Mouse (Mus musculus): ENCODE measurements around the gene Dnajb4. TPM values are rescaled to one million over a fixed set of nuclear protein-coding genes. Genes with fewer than 3 reads are reported as not detected.

Gene Dnajb4
- total RNA-seq, 2 experiments from 2014 or later = 45.4 to 48.2 TPM

- intact Hi-C loops (cut with DNase I; ENCODE audit: low total_unique reads) = no loop called here
- no peak for DNase-seq
Observed at GRCm38 (mm10) chr3:152186106-152186505, 24.0 kb downstream of the Dnajb4 start.

- intact Hi-C loops (cut with DNase I; ENCODE audit: low total_unique reads) = no loop called here
- no peak for DNase-seq
Observed at GRCm38 (mm10) chr3:152183522-152183921, 26.6 kb downstream of the Dnajb4 start.

DNA sequence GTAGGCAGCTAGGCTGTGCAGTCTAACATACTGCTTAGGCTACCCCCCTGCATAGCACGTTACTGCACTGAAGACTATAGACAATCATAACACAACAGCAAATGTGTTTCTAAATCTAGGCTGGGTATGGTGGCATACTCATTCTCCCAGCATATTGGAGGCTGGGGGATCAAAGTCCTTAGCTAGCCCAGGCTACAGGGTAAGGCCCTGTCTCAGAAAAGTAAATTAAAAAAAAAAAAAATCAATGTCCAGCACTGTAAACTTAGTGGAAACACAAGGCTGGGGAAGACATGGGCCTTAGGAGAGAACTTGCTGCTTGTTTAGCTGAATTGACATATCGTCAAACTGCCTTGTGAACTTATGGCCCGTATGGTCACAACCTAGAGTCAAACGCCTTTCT is 29.5 kb downstream of the Dnajb4 start:
- intact Hi-C loops (cut with DNase I; ENCODE audit: low total_unique reads) = no loop called here
- DNase-seq = no peak

GRCm38 (mm10) chr3:152179285-152179684 is 30.8 kb downstream of the Dnajb4 start:
- intact Hi-C loops (cut with DNase I; ENCODE audit: low total_unique reads) = no loop called here
- no peak for DNase-seq

DNA sequence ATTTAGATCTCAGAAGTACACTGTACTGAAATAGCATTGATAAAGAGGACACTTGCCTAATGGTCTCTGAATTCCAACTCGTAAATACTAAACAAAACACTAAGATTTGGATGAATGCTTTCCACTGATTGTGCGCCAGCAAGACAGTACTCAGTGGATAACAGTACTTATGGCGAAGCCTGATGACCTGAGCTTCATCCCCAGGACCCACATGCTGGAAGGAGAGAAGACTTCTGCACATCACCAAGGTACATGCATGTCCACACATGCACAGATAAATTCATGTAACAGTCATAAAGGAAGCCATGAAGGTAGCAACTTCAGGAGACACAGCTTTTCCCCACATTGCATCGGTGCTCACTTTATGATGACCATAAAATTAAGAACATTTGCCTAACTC is 31.3 kb downstream of the Dnajb4 start:
- intact Hi-C loops (cut with DNase I; ENCODE audit: low total_unique reads) = no loop called here
- no peak for DNase-seq

DNA sequence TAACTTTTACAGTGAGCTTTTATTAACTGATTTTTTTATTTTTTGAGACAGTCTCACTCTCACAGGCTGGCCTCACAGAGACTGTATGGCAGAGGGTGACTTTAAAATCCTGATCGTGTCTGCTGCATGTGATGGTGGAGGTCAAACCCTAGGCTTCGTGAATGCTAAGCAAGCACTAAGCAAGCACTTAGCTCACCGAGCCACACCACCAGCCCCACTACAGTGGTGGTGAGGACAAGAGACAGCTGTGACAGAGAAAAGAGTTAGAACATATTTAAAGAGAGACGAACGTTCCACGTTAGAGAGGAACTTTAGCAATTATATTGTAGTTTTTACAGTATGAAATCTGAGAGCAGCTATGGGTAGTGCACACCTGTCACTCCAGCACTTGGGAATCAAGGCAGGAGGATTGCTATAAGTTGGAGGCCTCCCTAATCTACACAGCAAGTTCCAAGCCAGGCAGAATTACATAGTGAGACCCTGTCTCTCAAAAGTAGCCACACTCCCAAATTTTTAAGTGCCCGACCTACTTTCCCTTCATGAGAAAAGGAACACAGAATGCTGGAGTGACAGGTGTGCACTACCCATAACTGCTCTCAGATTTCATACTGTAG is 37.7 kb downstream of the Dnajb4 start:
- intact Hi-C loops (cut with DNase I; ENCODE audit: low total_unique reads) = no loop called here
- DNase-seq = no peak

DNA sequence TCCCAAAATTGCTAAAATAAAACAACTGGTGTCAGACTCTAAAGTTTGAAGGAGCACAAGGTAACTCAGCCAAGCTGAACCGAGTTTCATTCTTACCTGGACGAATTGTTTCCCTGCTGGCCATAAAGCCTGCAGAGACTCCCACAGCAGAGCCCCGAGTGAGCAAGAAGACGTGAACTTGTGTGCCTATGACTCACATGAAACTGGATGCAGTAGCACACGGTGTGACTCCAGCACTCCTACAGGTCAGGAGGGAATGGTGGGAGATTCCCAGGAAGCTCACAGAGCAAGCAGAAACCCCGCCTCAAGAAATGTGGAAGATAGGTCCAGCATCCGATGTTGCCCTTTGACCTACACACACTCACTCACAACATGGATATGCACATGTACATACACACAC is 38.2 kb downstream of the Dnajb4 start:
- no peak for DNase-seq
- intact Hi-C loops (cut with DNase I; ENCODE audit: low total_unique reads) = no loop called here

- intact Hi-C loops (cut with DNase I; ENCODE audit: low total_unique reads) = no loop called here
- DNase-seq = no peak
Observed at GRCm38 (mm10) chr3:152171236-152171635, 38.9 kb downstream of the Dnajb4 start.

GRCm38 (mm10) chr3:152170407-152170806 is 39.7 kb downstream of the Dnajb4 start:
- DNase-seq = no peak
- intact Hi-C loops (cut with DNase I; ENCODE audit: low total_unique reads) = no loop called here

DNA sequence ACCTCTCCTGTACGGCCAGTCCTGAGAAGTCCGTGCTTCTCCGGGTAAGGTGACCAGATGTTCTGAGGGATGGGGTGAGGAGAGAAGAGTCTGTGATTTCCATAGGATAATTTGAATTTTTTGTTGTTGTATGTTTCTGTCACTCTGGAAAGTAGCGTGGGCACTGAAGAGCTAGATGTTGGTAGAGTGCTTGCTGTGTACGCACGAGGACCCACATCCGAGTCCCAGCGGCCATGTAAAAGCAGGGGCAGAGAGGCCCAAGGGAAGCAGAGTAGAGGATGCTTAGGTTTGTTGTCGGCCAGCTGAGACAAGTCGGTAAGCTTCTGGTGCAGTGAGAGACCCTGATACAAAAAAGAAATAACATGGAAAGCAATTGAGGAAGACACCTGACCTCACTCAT is 42.1 kb downstream of the Dnajb4 start:
- intact Hi-C loops (cut with DNase I; ENCODE audit: low total_unique reads) = no loop called here
- no peak for DNase-seq

GRCm38 (mm10) chr3:152166699-152167451 is 43.2 kb downstream of the Dnajb4 start:
- DNase-seq = no peak
- intact Hi-C loops (cut with DNase I; ENCODE audit: low total_unique reads) = no loop called here

DNA sequence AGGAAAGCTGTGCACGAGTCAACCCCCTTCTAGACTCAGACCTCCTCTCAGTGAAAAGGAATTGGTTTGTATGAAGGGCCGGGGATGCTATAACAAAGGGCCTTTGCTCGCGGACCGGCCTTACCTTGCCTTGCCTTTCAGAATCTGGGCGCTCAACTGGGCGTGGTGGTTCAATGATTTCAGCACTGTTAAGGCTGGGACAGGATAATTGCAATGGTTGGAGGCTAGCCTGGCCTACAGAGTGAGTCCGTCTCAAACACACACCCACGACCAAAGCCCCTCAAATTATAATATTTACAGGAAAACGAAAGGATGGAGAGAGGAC is 44.0 kb downstream of the Dnajb4 start, which contains the start of gene Gipc2:
Gene Gipc2 (minus strand): TSS at position 132 of the 325 bp plus-strand sequence.
- intact Hi-C loops (cut with DNase I; ENCODE audit: low total_unique reads) = no loop called here
- DNase-seq = no peak

DNA sequence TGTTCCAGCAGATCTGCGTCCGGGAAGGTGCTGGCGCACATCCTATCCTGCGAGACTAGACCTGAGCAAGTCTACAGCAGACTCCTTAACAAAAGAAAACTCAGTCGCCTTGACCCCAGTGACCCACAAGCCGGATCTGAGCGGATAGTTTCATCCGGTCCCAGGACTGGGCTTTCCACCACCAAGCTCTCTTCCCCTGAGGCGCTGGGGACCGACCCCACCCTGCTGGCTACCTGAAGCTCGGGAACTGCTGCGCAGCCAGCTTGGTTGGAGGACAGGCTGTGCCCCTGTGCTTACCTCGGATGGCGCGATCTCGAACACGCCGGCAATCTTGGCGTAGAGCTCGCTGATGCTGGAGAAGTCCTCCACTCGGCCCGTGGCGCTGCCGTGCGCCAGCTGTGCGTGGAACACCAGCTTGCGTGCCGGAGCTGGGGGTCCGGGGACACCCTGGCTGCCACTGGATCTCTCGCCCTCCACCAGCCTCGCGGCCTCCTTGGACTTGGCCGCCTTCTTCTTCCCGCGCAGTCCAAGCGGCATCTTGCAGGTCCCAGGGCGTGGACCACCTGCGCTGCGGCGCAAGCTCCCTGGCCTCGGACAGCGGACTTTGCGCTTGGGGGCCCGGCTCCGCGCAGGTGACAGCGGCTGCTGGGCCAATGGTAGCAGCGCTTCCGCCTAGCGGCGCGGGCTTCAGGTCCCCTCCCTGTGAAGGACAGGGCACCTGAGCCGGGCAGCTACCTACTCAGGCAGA is 44.6 kb downstream of the Dnajb4 start:
- DNase-seq = peak; percentile 19
- intact Hi-C loops (cut with DNase I; ENCODE audit: low total_unique reads) = no loop called here

DNA sequence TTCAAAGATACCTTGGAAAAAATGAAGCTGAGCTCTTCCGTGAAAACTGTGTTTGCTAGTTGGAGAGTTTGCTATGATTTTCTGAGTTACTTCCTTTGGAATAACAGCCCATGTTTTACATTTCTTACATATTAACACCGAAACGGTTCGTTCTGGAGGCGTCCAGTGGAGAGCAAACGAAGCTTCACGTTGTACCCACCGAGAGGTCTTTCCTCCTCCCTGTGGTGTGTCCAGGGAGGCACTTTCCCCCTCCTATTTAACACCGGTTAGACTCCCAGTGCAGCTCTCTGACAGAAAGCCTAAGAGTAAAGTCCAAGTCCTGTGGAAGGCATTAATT is 45.1 kb downstream of the Dnajb4 start:
- intact Hi-C loops (cut with DNase I; ENCODE audit: low total_unique reads) = no loop called here
- no peak for DNase-seq

GRCm38 (mm10) chr3:152163320-152163719 is 46.8 kb downstream of the Dnajb4 start:
- no peak for DNase-seq
- intact Hi-C loops (cut with DNase I; ENCODE audit: low total_unique reads) = no loop called here

- intact Hi-C loops (cut with DNase I; ENCODE audit: low total_unique reads) = no loop called here
Observed at GRCm38 (mm10) chr3:152160607-152161006, 49.5 kb downstream of the Dnajb4 start.

DNA sequence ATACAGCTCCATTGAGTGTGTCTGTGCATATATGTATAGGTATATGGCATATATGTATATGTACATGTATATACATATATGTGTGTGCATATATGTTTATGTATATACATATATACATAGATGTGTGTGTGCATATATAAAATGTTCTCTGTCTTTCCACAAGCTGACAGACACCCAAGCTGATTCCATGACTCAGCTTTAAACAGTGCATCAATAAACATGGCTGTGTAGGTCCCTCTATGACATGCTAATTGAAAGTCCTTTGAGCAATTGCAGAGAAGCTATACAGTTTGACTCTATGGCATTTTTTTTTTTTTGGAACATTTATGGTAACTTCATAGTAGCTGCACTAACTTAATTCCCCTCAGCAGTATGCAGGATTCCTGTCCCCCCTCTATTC is 50.8 kb downstream of the Dnajb4 start:
- intact Hi-C loops (cut with DNase I; ENCODE audit: low total_unique reads) = no loop called here
- DNase-seq = no peak

More at GRCm38 (mm10) chr3:152160607-152161006, 49.5 kb downstream of the Dnajb4 start:
- DNase-seq = no peak

GRCm38 (mm10) chr3:152158344-152159291 is 51.5 kb downstream of the Dnajb4 start:
- intact Hi-C loops (cut with DNase I; ENCODE audit: low total_unique reads) = no loop called here
- no peak for DNase-seq

GRCm38 (mm10) chr3:152156816-152157496 is 53.1 kb downstream of the Dnajb4 start:
- DNase-seq = no peak
- intact Hi-C loops (cut with DNase I; ENCODE audit: low total_unique reads) = no loop called here

All from gastrocnemius, postnatal 14 days (tissue).